Mouse (Mus musculus) hindbrain, embryonic 15.5 days (tissue): Measurements from ENCODE around the gene Gipc3. TPM values are rescaled to one million over a fixed set of nuclear protein-coding genes. Genes with fewer than 3 reads are reported as not detected.

Experiments used
- ATAC-seq: fragments of 200-750 bp; cut with Nextera tagmentation; 2 replicates; pipeline ENCODE4 v1.8.0; 2017; ENCODE audit warnings: low read depth, moderate number of reproducible peaks, moderate TSS enrichment; ENCODE audit not compliant: low FRiP score
- H3K27ac ChIP-seq: fragments of 300-500 bp; sonication (generic); replicated peaks from 2 replicates; pipeline ENCODE4 v1.5.1; 2015; ENCODE audit warnings: mild to moderate bottlenecking, inconsistent platforms
- H3K27me3 ChIP-seq: fragments of 300-500 bp; sonication (generic); 2 replicates; pipeline ENCODE4 v1.6.1; 2015; ENCODE audit warnings: control low read depth, inconsistent platforms
- H3K36me3 ChIP-seq: fragments of 300-500 bp; sonication (generic); 2 replicates; pipeline ENCODE4 v1.6.1; 2015; ENCODE audit warnings: control low read depth, inconsistent platforms
- H3K4me1 ChIP-seq: fragments of 300-500 bp; sonication (generic); replicated peaks from 2 replicates; pipeline ENCODE4 v1.6.1; 2015; ENCODE audit warnings: control low read depth, inconsistent platforms
- H3K4me2 ChIP-seq: fragments of 300-500 bp; sonication (generic); 2 replicates; pipeline ENCODE4 v1.6.1; 2015; ENCODE audit warnings: moderate library complexity, mild to moderate bottlenecking, inconsistent platforms
- H3K4me3 ChIP-seq: fragments of 300-500 bp; sonication (generic); 2 replicates; pipeline ENCODE4 v1.5.1; 2015; ENCODE audit warnings: mild to moderate bottlenecking, inconsistent platforms
- H3K9ac ChIP-seq: fragments of 300-500 bp; sonication (generic); 2 replicates; pipeline ENCODE4 v1.6.1; 2015; ENCODE audit warnings: inconsistent platforms
- H3K9me3 ChIP-seq: fragments of 300-500 bp; sonication (generic); 2 replicates; pipeline ENCODE4 v1.6.1; 2016; ENCODE audit warnings: control low read depth, inconsistent platforms
- WGBS: fragments of 180-500 bp; shearing (Covaris S2); methylation state at CpG from one replicate; pipeline ENCODE4 v1.1.7; 2015; 5-methylcytosine and 5-hydroxymethylcytosine counted together
- polyA plus RNA-seq: library from polyadenylated mRNA; unstranded; fragments of >200 nt; fragmentation: Nextera tagmentation; extraction: Ambion mirVana; gene quantifications from 2 replicates; pipeline ENCODE4 v1.2.1, GENCODE M21; 2015

The Gipc3 gene
- polyA plus RNA-seq, 1 experiment from 2014 or later = not detected

DNA sequence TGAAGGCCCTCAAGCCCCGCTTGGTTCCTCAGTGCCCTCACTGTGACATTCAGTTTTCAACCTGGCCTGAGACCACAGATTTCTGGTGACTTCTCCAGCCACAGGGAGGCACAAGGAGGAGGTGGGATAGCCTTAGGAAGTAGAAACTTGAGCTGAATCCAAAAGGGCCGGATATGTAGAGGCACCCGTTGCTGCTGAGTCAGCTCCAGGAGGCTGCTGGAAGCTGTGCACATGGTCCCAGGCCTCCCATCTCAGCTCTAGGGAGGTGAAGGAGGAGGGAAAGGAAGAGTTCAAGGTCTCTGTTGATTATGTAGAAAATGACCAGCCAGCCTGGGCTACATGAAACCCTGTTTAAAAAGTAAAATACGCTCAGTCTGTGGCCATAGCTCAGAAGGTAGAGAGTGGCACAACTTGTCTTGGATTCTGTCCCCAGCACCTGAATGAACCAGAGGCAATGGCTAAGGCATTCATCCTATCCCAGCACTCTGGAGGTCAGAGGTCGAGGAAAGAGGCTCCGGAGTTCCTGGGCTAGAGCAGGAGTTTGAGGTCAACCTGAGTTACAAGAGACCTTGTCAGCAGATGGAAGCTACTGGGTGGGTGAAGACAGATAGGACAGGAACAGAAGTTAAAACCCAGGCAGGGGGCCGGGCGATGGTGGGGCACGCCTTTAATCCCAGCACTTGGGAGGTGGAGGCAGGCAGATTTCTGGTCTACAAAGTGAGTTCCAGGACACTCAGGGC, 11.8 kb upstream of the Gipc3 start:
- no peak overlapping the region for H3K27ac ChIP-seq
- H3K9ac ChIP-seq = no peak overlapping the region
- H3K27me3 ChIP-seq = no peaks in the 10 kb centered on the region
- H3K4me3 ChIP-seq = no peak overlapping the region
- no peak for ATAC-seq
- H3K4me2 ChIP-seq = no peak overlapping the region
- no peaks in the 10 kb centered on the region for H3K9me3 ChIP-seq
- WGBS = 68% methylated on average over 9 of the region's 9 CpGs
- no peaks in the 10 kb centered on the region for H3K36me3 ChIP-seq
- peaks cover 34% of the 10 kb centered on the region for H3K4me1 ChIP-seq

DNA sequence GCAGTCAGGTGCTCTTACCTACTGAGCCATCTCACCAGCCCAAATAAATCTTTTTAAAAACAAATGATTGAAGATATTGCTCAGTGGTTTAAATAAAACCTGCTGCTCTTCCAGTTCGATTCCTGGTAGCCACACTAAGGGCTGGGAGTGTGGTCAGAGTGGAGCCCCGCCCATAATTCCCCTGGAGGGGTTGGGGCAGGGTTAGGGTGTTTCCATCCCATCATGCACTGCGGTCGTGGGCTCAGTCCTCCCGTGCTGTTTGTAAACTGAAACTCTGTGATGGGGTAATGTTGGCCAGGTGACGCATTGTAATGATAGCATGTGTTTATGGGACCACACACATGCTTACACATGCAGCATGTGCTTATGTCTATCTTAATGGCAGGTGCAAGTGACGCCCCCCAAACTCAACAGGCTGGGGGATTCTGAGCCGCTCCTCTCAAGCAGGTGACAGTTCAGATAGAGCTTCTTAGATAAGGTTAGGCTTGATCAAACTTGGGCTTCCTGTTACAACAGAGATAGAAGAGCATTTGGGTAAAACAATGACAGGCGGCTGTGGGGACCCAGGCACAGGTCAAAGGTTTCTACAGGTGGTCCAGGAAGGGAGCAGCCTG, 8.7 kb upstream of the Gipc3 start:
- Histone ChIP-seq H3K4me1 (peaks cover 30% of the 10 kb centered on the region), H3K4me2 (no peak overlapping the region), H3K27me3 (peaks cover 9% of the 10 kb centered on the region; the same call in 1 of the 2 replicates), H3K9me3 (no peaks in the 10 kb centered on the region), H3K36me3 (no peaks in the 10 kb centered on the region), H3K4me3 (no peak overlapping the region), H3K27ac (no peak overlapping the region), H3K9ac (no peak overlapping the region)
- WGBS = 29% methylated on average over 9 of the region's 9 CpGs
- ATAC-seq = no peak

DNA sequence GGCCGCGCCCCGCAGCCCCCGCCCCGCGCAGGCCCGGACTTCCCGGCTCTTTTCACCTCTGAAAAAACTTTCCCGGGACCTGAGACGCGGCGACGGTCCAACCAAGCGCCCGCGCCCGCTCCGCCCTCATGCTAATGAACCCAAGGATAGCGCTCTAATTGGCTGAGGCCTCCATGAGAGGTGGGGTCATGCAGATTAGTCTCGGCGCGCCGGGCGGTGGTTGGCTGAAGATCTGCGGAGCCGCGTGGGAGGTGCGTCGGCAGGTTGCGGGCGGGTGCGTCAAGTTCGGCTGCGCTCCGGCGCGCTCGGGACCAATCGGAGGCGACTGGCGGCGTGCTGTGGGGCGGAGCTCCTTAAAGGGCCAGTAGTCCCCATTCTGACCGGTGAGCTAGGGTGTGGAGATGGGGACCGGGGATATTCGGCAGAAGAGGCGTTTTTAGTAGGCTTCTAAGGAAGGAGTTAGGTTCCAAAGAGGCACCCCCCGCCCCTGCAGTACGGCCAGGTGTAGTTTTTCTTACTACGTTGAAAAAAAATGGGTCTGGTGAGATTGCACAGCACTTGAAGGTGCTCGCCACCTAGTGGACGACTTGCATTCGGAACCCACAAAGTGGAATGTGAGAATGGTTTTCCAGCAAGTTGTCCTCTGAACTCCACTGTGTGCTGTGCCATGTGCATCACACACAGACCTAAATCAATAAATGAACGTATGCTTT, 7.4 kb upstream of the Gipc3 start, which contains the start of gene Hmg20b:
Gene Hmg20b (minus strand): TSS at position 130 of the 713 bp plus-strand sequence.
- peak within 1 kb of the TSS; percentile 81 for H3K27ac ChIP-seq
- H3K9ac ChIP-seq = peak within 1 kb of the TSS; percentile 54
- peak within 1 kb of the TSS; percentile 62 for H3K4me3 ChIP-seq
- peaks cover 9% of the 10 kb centered on the region for H3K27me3 ChIP-seq
- peak; percentile 96 for ATAC-seq
- peak within 1 kb of the TSS; percentile 73 for H3K4me2 ChIP-seq
- H3K9me3 ChIP-seq = no peaks in the 10 kb centered on the region
- no peaks in the 10 kb centered on the region for H3K36me3 ChIP-seq
- H3K4me1 ChIP-seq = peaks cover 33% of the 10 kb centered on the region
- under 1% methylated on average over 54 of the region's 54 CpGs for WGBS

DNA sequence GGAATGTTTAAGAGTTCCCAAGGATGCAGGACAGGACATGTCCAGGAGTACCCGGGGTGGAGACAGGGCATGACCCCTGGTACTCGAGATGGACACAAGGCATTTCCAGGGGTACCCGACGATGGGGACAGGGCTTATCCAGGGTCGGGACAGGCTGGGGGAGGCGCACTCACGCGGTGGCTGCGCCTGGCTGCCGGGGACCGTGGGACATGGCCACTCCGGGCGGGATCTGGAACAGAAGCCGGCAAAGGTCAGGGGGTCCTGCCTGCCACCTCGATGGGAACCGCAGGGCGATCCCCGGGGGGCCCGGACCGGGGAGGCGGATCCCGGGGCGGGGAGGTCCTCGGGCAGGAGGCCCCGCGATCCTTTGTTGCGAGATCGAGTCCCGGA, 6.9 kb upstream of the Gipc3 start:
- peak overlapping the region; percentile 73 for H3K4me2 ChIP-seq
- peaks cover 10% of the 10 kb centered on the region for H3K27me3 ChIP-seq
- H3K36me3 ChIP-seq = no peaks in the 10 kb centered on the region
- peak overlapping the region; percentile 54 for H3K9ac ChIP-seq
- 1% methylated on average over 29 of the region's 29 CpGs for WGBS
- no peaks in the 10 kb centered on the region for H3K9me3 ChIP-seq
- H3K4me1 ChIP-seq = peaks cover 33% of the 10 kb centered on the region
- H3K27ac ChIP-seq = 0 out of 2 replicates have a peak overlapping the region, but pooled peaks have one; percentile 16
- H3K4me3 ChIP-seq = peak overlapping the region; percentile 62
- peak; percentile 13; the same call in 1 of the 2 replicates for ATAC-seq

DNA sequence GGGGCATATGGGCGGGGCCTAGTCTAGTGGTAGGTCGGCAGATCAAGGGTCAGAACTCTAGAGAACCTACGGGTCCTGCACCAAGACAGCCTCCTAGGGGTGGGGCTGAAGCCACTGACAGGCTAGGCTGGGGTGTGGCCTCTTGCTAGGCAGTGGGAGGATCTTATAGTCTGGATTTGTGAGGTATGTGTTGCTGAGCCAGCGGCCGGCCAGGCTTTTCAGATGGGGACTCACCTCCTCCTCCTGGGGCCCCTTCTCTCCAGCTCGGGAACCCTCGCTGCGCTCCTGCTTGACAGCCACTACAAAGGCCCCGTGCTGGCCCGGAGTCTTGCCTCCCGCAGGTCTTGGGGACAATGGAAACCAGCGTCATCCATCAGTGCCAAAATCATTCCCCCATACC, 6.1 kb upstream of the Gipc3 start:
- WGBS = 5% methylated on average over 12 of the region's 12 CpGs
- Histone ChIP-seq H3K4me3 (peak overlapping the region; percentile 62), H3K4me1 (peaks cover 33% of the 10 kb centered on the region), H3K9ac (no peak overlapping the region), H3K27me3 (peaks cover 18% of the 10 kb centered on the region), H3K4me2 (peak overlapping the region; percentile 73), H3K36me3 (no peaks in the 10 kb centered on the region), H3K27ac (no peak overlapping the region), H3K9me3 (no peaks in the 10 kb centered on the region)
- no peak for ATAC-seq

DNA sequence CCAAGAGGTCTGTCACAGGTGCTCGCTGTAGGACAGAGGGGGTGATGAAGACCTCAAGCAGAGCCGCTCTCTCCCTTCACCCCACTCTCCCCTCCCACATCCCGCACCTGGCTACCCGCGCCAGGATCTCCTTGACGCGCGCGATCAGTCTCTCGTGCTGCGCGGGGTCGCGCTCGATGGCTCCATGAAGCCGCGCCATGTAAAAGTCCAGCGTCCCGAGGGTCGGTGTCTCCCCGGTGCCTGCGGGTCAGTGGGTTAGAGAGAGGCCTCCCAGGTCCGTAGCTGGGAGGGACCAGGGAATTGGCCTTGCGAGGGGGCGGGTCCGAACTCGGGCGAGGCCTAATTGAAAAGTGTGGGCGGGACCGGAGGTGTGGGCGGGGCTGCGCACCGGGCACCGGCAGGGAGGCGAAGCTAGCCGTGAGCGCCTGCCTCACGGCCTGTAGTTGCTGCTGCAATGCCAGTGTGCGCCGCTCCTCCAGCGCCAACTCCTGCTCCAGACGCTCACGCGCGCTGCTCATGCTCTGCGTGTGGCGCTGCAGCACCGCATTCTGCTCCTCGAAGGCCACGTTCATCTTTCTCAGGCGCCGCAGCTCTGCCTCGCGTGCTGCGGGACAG, 3.5 kb upstream of the Gipc3 start:
- peak overlapping the region; percentile 54 for H3K27ac ChIP-seq
- peak overlapping the region; percentile 33 for H3K4me3 ChIP-seq
- peak overlapping the region; percentile 45 for H3K9ac ChIP-seq
- no peaks in the 10 kb centered on the region for H3K36me3 ChIP-seq
- 12% methylated on average over 53 of the region's 55 CpGs for WGBS
- H3K4me1 ChIP-seq = peaks cover 41% of the 10 kb centered on the region
- H3K4me2 ChIP-seq = peak overlapping the region; percentile 56
- peaks cover 42% of the 10 kb centered on the region for H3K27me3 ChIP-seq
- no peaks in the 10 kb centered on the region for H3K9me3 ChIP-seq
- ATAC-seq = peak; percentile 13; the same call in 1 of the 2 replicates

DNA sequence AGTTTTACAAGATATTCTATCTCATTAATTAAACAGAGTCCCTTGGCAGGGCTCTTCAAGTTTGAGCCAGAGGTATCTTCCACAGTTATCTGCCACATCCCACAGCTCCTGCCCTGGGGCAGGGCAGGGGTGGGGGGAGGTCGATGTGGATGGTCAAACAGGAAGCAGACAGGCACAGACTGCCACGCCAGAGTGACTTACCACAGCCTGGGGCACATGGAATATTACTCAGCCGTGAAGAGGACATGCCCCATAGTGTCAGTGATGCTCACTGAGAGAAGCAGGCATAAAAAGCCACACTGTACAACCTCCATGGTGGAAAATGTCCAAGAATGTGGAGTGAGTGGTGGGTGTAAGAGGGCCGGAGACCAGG, 2.1 kb upstream of the Gipc3 start:
- H3K4me3 ChIP-seq = no peak overlapping the region
- WGBS = 84% methylated on average over 4 of the region's 4 CpGs
- no peak for ATAC-seq
- no peak overlapping the region for H3K27ac ChIP-seq
- H3K4me2 ChIP-seq = no peak overlapping the region
- H3K9me3 ChIP-seq = no peaks in the 10 kb centered on the region
- H3K9ac ChIP-seq = no peak overlapping the region
- H3K27me3 ChIP-seq = peaks cover 49% of the 10 kb centered on the region
- H3K36me3 ChIP-seq = no peaks in the 10 kb centered on the region
- peaks cover 35% of the 10 kb centered on the region for H3K4me1 ChIP-seq

DNA sequence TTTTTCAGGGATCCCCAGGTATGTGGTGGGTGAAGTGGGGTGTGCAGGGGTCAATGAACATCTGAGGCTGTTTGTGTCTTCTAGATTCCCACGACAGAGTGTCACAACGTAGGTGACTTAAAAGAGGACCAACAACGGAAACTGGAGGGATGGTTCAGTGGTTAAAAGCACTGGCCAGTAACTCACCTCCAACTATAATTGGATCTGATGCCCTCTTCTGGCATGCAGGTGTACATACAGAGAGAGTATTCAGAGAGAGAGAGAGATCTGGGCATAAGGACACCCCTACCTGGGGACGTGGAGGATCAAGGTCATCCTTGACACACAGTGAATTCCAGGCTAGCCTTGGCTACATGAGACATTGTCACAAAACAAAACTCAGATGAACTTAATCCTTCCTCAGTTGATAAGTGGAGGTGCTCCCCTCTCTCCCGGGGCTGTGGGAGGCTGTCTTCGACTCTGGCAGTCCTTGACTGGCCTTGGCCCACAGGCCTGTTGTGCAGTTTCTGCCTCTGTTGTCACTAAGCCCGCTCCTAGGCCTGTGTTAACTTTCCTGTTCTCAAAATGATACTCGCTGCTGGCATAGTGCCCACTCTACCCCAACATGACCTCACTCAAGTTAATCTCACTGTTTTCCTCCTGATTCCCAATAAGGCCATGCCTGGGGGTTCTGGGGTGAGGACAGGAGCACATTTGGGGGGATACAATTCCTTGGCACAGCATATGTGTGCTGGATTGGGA, 1.5 kb upstream of the Gipc3 start:
- Histone ChIP-seq H3K4me1 (peaks cover 29% of the 10 kb centered on the region), H3K27me3 (peaks cover 49% of the 10 kb centered on the region), H3K9me3 (no peaks in the 10 kb centered on the region), H3K9ac (no peak overlapping the region), H3K4me2 (no peak overlapping the region), H3K4me3 (no peak overlapping the region), H3K27ac (no peak overlapping the region), H3K36me3 (no peaks in the 10 kb centered on the region)
- no peak for ATAC-seq
- 59% methylated on average over 8 of the region's 8 CpGs for WGBS

DNA sequence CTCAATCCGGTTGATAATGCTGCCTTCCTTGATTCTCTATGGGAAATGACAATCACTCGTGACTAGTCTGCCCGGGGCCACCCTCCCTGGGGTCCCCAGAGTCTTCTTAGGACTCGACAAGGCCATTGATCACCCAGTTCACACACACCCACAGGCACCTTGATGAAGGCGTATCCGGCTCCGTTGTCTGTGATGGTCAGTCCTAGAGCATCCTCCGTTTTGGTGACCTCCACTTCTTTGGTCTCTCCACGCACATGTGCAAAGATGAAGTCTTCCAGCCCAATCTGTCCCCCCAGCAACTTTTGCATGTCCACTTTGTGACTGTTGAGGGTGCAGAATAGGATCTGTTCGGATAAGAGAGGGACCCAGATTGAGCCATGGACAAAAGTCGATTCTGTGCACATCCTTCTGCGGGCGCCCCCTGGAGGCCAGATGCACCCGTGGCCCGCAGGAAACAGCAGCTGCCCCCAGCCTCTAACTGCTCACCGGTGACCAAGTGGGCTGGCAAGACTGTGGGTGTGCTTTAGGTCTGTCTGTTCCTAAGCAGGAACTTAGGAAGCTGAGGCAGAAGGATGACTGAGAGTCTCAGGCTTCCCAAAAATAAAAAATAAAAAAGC, 1.6 kb downstream of the Gipc3 start:
- no peak for ATAC-seq
- no peak overlapping the region for H3K9ac ChIP-seq
- no peaks in the 10 kb centered on the region for H3K36me3 ChIP-seq
- no peak overlapping the region for H3K4me2 ChIP-seq
- no peak overlapping the region for H3K27ac ChIP-seq
- H3K4me1 ChIP-seq = peaks cover 11% of the 10 kb centered on the region
- H3K9me3 ChIP-seq = no peaks in the 10 kb centered on the region
- WGBS = 32% methylated on average over 16 of the region's 16 CpGs
- H3K4me3 ChIP-seq = no peak overlapping the region
- peaks cover 50% of the 10 kb centered on the region for H3K27me3 ChIP-seq

DNA sequence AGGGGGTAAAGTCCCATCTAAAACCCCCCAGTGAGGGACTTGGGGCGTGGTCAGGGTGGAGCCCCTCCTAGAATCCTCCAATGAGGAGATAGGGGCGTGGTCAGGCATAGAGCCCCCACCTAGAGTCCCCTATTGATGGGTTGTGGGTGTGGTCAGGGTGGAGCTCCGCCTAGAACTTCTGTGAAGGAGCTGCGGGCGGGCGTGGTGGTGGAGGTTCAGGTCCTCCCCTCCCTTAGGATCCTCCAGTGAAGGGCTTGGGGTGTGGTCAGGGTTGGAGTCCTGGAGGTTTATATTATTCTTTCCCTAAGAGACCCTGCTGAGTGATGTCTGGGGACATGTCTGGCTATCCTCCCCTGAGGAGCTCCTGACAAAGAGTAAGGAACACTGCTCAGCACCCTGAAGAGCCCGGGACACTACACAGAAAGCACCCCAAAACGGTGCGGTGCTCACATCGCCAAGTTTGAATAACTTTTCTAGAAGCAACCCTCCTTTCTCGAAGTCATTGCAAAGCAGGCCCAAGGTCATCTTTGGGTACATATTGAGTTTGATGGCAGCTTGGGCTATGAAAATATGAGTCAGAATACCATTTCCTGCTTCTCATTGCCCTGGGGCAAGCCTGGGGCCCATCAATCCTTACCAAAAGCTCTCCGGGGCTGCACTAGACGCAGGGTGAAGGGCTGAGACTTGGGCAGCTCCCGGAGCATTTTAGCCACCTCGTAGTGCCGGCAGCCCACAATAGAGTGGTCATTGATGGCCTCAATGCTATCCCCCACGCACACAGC, 2.3 kb downstream of the Gipc3 start:
- Histone ChIP-seq H3K4me3 (no peak overlapping the region), H3K9me3 (no peaks in the 10 kb centered on the region), H3K27ac (no peak overlapping the region), H3K27me3 (peaks cover 50% of the 10 kb centered on the region), H3K4me2 (no peak overlapping the region), H3K36me3 (no peaks in the 10 kb centered on the region), H3K4me1 (peaks cover 9% of the 10 kb centered on the region), H3K9ac (no peak overlapping the region)
- WGBS = 27% methylated on average over 17 of the region's 17 CpGs
- no peak for ATAC-seq
